Mouse (Mus musculus) cerebellum, adult 18-20 months (tissue): ENCODE data around the gene Fscn3.

Experiments used
- DNase-seq, 2 experiments: peaks; one replicate each; pipeline ENCODE4 v3.0.0; 2021

Gene Fscn3

DNA sequence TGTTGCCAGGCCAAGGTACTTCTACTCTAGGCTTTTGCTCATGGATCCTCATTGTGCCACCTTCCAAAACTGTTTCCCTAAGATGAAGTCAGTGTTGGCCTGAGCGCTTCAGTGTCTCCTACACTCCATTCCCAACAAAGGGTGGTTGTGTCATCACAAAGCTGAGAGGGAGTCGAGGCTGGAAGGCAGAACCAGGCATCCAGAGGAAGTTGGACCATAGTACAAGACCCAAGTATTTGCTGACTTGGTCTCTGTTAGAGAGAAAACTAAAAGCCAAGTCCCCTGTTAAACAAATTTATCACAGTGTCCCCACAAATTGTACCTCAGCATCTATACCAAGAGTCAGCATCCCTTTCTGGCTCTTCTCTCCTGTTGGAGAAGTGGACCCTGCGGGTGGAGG lies 701 bp downstream of the Fscn3 start, which contains the start of gene Gcc1:
Gcc1 (minus strand) TSS at position 101 of the 400 bp plus-strand sequence.
- DNase-seq: no peak

DNA sequence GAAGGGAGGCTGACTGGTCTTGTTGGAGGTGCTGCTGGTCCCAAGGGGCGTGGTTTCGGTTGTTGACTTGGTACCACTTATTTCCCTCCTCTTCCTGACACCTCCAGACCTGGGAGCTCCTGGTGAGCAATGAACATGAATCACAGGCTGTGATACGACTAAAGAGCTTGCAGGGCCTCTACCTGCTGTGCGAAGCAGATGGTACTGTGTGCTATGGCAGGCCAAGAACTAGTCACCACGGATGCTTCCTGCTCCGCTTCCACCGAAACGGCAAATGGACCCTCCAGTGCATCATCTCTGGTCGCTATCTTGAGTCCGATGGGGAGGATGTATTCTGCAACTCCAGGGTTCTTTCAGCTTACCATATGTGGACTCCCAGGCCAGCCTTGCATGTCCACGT lies 2.3 kb downstream of the Fscn3 start:
- DNase-seq: peak; percentile 52 to 58

DNA sequence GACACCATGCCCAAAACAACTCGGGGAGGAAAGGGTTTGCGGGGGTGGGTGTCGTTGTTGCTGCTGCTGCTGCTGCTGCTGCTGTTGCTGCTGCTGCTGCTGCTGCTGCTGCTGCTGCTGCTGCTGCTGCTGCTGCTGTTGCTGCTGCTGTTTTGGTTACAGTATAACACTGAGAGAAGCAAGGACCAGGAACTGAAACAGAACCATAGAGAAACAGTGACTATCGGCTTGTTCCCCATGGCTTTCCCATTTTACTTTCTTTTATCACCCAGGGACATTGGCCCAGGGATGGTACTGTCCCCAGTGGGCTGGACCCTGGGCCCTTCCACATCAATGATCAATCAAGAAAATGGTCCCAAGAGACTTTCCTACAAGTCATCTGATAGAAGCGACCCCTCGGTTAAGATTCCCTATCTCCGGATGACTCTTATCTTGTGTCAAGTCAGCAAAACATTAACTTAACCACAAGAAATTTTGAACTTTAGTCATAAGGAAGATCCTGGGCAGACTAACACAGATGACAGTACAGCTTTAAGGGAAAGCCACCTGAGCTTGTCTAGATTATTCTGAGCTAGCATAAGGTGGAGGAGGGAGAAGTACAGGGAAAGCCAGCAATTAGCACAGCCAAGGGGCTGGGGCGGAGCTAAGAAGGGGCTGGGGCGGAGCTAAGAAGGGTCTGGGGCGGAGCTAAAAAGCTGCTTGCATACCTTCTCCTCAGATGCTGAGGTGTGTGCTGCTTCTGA lies 3.4 kb downstream of the Fscn3 start:
- DNase-seq: no peak

DNA sequence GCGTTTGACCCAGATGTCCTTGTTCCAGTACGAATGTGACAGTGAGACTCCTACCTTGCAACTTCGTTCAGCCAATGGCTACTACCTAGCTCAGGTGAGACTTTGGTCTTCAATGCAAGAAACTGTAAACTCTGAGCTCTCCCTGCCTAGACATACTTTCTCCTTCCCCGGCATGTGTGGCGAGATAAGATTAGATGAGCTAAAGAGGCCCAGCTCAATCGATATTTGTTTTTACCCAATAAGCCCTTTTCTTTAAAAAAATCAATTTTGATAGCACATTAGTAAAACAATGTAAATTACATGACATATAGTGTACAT lies 3.9 kb downstream of the Fscn3 start:
- DNase-seq: no peak

DNA sequence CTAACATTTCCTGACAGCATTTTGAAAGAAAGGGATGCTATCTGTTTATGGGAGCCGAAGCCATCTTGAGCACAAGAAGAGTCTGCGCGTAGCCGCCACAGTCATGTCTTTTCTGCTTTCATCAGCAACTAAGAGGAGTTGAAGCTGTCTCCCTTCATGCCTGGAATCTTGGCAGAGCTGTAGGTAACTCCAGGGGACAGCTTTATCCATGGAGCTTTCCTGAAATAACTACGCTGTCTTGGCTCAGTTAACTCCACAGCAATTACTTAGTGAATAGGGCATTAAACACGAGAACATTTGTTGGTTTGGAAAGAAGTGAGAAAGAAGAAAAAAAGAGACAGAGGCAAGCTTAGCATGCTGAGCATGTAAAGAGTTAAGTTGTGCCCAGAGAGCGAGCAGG lies 20.3 kb downstream of the Fscn3 start:
- DNase-seq: no peak

DNA sequence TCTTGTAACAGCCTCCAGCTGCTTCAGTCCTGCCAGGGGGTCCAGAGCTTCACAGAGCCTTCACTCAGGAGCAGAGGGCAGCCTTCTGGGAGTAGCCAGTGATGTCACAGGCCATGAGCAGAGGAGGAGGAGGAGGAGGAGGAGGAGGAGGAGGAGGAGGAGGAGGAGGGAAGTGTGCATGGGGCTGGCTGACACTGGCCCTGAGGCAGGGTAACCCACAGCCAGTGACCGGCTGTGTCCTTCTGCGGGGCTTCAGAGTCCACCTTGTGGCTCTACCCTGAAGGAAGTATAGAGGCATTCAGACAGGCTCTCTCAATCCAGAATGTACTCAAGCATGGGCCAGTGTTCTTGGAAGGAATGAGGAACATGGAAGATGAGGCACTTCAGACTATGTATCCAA lies 21.7 kb downstream of the Fscn3 start, which contains the start of gene Pax4:
Pax4 (minus strand) TSS at position 101 of the 400 bp plus-strand sequence.
- no peak for DNase-seq

DNA sequence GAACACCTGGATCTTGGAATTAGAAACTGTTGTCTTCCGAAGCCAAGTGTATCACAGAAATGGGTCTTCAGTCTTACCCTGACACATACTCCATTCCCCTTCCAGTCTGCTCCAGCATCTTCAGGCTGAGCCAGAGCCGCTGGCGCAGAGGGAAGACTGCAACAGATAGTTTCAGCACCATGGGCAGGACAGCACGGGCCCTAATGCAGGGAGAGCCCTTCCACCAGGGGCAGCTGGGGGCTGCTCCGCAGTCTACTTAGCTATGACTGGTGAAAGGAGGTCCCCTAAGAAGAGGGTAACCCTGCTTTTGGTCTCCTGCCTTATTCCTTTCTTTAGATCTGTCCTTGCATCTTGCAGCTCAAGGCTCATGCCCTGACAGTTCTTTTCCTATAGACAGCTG lies 22.9 kb downstream of the Fscn3 start:
- DNase-seq: no peak

DNA sequence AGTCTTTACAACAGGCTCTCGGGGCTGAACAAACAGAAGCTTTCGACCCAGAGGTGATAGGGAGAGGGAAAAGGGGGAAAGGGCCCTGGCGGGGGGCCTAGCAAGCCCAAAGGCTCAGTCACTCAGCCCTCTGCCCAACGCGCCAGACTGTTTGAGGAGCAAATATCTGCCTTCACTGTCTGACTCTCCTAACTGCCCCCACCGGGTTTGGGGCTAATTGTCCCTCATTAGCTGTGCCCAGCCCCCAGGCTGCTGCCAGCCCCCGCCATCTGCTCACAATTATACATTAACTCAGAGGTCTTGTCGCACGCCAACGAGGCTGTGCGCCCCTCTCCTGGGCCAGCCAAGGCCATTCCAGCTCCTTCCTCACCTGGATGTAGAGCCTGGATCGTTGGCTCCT lies 23.4 kb downstream of the Fscn3 start:
- no peak for DNase-seq

DNA sequence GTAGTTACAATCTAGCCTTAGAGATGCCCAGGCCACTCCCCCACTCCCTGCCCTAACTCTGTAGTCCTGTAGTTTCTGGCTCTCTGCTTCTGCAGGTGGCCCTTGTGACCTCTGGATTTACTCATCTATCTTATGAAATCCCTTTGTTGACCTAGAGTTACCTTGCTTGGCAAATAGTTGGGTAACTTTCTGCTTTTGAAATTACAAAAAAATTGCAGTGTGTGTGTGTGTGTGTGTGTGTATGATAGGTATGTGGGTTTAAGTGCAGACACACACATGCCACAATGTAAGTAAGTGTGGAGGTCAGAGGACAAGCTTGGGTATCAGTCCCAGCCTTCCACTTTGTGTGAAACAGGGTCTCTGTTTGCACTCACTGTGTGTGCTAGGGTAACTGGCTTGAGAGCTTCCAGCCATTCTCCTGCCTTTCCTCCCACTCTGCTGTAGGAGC lies 31.7 kb downstream of the Fscn3 start:
- no peak for DNase-seq

DNA sequence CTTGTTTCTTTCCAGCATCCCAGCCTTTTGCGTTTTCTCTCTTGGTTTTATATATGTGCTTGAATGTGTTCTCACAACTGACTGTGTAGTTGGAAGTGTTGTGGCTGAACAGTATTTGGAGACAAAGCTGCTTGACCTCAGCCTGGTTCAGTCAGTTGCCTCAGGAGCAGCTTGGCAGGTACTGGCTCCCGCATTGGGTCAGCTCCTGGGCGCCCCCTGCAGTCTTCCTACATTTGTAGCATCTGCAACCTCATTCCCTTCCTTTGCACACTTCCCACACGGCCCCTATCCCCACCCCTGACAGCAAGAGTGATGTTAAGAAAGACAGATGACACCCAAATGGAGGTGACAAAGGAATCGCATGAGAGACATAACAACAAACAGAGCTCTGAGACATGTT lies 32.9 kb downstream of the Fscn3 start:
- DNase-seq: peak; percentile 84 to 89

DNA sequence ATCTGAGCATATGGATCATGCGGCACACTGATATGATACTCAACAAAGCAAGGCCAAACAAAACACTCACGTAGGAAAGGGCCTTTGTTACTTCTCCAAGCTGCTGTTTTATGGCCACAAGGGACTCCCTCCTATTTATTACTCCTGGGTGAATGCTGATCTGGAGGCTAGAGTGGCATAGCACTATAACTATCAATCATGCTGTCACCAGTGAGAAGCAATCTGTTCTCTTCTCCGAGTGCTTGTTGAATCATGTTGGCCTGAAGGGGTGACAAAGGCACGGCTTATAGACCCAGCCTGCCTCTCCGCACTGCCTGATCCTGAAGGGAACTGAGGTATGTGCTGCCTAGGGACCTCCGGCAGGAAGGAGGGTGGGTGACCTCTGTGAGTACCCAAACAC lies 37.0 kb downstream of the Fscn3 start:
- no peak for DNase-seq

DNA sequence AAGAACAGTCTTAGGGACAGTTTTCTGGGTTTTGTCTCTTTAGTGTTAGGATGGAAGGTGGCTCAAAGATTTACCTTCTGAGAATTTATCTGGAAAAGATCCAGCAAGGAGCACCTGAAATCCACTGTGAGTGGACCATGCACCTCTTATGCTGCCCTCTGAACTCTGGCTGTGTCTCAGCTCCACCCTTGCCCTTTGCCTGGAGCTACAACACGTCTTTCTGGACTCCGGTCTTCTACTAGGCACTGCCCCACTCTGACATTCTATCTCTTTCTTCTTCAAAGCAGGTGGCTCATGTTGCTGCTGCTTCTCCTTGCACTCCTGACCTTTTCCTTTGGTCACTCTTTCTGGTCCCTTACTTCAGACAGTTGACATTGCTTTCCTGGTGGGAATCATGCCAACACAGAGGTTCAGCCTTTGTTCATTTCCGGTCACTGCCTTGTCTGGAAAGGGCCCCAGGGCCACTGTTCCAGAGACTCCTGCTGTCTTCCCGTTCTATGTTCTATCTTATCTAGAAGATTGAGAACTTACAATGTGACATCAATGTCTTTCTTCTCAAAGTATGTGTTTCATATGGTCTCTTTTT lies 42.5 kb downstream of the Fscn3 start:
- no peak for DNase-seq

DNA sequence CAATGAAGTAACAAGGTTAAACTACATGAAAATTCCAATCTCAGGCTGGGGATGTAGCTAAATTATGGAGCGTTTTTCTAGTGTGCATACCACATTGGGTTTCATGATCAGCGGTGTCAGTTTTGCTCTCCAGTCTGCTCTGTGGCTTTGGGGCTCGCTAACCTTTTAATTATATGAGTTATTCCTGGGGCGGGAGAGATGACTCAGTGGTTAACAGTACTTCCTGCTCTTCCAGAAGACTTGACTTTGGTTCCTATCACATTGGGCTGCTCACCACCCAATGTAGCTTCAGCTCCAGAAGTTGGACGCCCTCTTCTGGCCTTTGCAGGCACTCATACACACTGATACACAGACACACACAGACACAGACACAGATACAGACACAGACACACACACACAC lies 43.0 kb downstream of the Fscn3 start:
- DNase-seq: no peak

DNA sequence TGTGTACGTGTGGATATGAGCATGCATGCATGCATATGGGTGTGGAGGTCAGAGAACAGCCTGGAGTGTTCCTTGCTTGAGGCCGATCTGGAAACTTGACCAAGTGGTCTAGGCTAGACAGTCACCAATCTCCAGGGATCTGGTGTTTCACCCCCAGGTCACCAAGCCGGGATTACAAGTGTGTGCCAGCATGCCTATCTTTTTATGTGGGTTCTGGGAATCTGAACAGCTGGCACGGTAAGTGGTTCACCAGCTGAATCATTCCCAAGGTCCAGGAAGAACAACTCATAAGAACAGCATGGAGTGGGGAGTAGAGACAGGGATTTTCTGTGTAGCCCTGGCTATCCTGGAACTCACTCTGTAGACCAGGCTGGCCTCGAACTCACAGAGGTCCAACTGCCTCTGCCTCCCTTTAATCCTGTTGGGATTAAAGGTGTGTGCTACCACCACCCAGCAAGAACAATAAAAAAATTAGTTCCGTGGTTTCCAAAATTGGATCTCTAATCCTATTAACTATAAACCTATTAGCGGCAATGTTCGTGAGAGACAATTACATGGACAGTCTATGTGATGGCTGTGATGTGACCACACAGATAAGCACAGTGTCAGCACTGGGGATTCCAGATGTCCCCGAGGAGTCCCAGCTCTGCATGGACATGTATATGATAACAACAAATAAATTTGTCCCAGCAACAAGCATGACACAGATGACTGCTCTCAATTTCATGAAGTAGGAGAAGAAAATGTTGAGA lies 43.9 kb downstream of the Fscn3 start:
- no peak for DNase-seq

DNA sequence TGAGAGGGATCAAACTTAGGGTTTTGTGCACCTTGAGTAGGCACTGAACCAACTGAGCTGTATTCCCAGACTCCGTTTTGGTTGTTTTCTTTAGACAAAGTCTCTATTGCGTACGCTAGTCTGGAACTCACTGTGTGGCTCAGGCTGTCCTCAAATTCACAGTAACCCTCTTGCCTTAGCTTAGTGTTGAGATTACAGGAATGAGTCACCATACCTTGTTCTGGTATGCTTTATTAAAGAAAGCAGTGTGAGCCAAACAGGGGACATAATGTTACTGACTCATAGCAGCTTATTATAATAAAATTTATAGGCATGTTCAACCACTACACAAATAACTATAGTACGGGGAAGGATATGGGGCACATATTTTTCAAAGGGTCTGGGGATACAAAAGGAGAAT lies 46.6 kb downstream of the Fscn3 start:
- no peak for DNase-seq

DNA sequence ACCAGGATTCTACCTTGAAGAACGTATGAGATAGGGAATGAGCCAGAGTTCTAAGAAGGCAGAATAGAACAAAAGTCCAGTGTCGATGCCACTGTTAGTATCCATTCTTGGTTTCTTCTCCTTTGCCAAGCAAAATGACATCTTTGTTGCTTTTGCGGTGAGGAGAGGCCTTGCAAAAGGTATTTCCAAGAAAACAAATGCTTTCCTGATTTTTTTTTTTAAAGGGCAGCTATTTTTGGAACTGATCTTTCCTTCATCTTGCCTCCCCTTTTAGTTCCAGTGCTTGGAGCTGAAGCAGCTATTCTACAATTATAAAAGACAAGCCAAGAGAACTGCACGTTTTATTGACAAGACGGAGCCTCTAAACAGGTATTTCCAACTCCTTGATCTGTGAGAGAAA lies 47.2 kb downstream of the Fscn3 start, which contains the start of gene Snd1:
Snd1 (plus strand) TSS at position 301 of the 400 bp plus-strand sequence.
- DNase-seq: no peak

DNA sequence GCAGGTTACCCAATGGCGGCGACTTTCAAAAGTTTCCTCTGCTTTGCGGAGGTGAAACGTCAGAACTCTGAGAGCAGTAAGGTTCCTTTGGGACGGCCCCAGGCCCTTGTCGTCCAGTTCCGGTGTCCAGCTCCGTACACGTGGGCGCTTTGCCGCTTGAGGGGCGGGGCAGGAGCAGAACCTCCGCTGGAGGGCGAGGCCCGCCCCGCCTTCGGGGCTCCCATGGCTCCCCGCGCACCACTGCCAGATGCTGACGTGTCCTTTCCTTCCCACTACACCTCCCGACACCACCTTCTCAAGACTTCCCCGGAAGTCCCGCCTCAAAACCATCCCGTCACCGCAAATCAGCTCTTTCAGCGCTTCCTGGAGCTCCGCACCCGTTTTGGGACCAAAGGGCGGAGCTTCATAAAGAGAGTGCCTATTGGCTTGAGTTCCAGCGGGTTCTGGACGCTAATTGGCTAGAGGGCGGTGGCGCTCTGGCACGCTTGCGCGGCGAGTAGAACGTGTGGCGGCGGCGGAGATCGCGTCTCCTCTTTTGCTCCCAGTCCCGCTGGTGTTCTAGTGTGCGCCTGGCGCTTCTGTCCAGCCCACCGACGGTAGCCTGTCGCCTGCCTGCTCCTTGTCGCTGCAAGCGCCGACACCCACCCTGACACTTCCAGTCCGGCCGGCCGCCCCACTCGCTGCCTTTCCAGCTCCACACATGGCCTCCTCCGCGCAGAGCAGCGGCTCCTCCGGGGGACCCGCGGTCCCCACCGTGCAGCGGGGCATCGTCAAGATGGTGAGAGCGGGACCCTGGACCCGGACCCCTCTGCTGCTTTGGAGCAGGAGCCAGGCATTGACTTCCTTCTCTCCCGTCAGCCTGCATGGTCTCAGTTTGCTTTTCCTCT lies 52.5 kb downstream of the Fscn3 start:
- peak; percentile 97 to 100 for DNase-seq

DNA sequence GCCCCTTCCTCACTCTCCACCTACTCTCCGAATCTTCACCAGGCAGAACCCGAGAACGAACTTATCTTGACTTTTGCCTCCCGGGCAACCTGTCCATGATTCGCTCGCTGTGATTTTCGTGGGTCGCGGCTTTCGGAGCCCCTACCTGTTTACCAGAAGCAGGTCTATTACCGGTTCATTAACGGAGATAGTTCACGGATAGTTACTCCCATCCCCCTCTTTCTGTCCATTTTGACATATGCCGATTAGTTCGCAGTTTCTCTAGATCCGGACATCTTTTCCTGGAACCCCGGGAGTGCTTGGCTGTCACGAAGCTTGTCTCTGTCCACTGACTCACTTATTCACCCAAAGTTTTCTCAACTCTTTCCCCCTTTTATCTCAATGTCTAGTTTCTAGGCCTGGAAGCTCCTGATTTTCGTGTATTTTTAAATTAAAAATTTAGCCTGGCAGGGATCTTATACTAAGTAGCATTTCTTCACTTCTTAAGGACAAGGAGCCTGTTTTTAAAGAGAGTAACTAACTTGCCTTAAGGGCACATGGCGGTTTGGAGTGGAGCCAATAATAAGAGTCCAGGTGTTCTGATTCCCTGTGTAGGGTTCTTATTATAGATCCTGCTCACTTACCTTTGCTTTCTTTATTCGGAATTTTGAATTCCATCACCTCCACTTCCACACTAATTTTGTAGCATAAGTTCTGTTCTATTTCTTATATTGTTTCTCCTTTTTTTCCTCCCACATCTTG lies 53.3 kb downstream of the Fscn3 start:
- DNase-seq: no peak

DNA sequence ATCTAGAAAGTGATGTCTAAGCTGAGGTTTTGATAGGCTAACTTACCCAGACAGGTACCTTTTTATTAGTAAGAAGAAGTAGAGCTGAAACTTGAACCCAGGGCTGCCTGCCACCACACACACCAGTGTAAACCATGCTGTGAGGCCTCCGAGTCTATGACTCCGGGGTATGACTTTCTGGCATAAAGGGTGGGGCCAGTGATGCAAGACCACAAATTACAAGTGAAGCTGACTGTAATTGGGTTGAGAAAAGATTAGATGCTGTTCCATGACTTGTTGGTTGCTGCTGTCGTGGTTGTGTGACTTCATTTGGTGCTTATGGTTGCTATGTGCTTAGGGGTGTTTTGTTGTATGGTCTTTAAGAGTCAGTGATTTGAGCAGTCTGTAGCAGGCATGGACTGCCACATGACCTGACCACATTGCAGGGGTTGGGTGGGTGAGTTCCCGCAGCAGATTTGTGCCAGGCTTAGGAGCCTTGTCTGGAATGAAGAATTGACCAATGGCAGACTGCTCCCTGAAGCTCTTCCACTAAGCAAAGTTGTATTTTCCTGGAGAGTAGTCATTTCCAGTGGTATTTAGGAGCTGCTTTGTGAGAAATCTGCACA lies 55.2 kb downstream of the Fscn3 start:
- DNase-seq: no peak

DNA sequence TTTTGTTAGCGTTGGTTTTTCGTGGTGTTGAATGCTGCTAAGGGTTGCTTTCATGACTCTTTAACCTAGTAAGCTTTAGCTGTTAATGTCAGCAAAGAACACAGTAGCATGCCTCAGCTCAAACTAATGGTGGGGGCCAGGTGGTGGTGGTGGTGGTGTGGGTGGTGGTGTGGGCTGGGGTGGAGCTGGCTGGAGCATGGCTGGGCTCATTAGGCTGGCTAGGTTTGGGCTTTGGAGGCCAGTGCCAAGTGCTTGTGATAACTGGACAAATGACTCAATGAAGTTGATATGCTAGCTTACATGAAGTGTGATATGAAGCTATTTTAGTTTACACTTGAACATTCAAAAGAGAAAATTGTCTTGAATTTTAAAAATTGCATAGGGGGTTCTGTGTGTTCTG lies 58.4 kb downstream of the Fscn3 start:
- DNase-seq: no peak

DNA sequence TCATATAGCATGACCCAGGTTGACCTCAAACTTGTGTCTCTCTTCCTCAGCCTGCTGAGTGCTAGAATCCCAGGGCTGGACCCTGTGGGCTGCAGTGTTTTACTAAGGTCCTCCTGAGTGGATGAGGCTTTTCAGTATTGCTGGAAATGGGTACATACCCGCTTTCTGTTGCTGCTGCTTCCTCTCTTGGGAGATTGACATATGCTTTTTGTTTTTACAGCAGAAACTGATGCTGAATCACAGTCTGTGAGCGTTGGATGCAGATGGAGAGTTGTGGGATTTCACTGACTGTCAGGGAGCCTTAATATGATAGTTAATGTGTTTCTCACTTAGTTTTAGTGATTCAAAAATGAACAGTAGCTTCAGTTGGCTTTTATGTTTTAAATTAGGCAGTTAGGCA lies 58.9 kb downstream of the Fscn3 start:
- DNase-seq: no peak

DNA sequence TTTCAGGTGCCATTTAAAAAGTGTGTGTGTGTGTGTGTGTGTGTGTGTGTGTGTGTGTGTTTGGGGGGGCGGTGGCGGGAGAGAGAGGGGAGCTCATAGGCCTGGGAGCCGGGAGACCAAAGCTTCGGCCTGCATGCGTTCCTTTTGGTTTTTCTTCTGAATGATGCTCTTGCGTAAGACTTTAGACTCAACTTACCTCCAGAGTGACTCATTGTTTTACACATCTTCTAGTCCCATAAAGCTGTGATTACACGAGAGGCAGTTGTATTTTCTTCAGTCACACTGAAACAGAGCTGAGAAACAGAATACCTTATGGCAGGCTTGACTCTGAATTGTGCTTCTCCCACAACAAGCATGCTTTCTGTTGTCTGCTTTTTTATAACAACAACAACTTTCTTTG lies 59.3 kb downstream of the Fscn3 start:
- no peak for DNase-seq
